Mouse (Mus musculus): ENCODE results near the gene Gm10197. TPM values are rescaled to one million over a fixed set of nuclear protein-coding genes. Genes with fewer than 3 reads are reported as not detected.
A peak's percentile ranks its signal among the peaks of the same experiment; 100 is the strongest.

The Gm10197 gene
- polyA plus RNA-seq, 1 experiment, result not detected

- Histone ChIP-seq H3K4me1 (ENCODE audit: control insufficient read depth, insufficient read depth, low read length) (no peaks in the 10 kb centered on the region; the same call in 1 of the 2 replicates), H3K4me3 (ENCODE audit: insufficient read depth, low read length) (no peak overlapping the region), H3K27ac (ENCODE audit: insufficient read depth, low read length) (no peak overlapping the region)
- TF ChIP-seq CTCF (IDR thresholded peaks at IDR 0.05; ENCODE audit: extremely low read depth, insufficient read depth, low read length) (no peak), POLR2A (IDR thresholded peaks at IDR 0.05; ENCODE audit: extremely low read depth, insufficient read depth, low read length) (no peak)
Measured at GRCm38 (mm10) chr19:53343174-53343881, 28.2 kb downstream of the Gm10197 start.

- no peak for TF ChIP-seq POLR2A (IDR thresholded peaks at IDR 0.05; ENCODE audit: extremely low read depth, insufficient read depth, low read length)
- TF ChIP-seq CTCF (IDR thresholded peaks at IDR 0.05; ENCODE audit: extremely low read depth, insufficient read depth, low read length), result no peak
- Histone ChIP-seq H3K27ac (ENCODE audit: insufficient read depth, low read length) (no peak overlapping the region), H3K4me3 (ENCODE audit: insufficient read depth, low read length) (no peak overlapping the region), H3K4me1 (ENCODE audit: control insufficient read depth, insufficient read depth, low read length) (no peaks in the 10 kb centered on the region)
Measured at GRCm38 (mm10) chr19:53340423-53340822, 31.1 kb downstream of the Gm10197 start.

GRCm38 (mm10) chr19:53335241-53335640 is 36.3 kb downstream of the Gm10197 start:
- peaks cover 2% of the 10 kb centered on the region; the same call in 1 of the 2 replicates for H3K4me1 ChIP-seq (ENCODE audit: control insufficient read depth, insufficient read depth, low read length)
- no peak overlapping the region for H3K27ac ChIP-seq (ENCODE audit: insufficient read depth, low read length)
- TF ChIP-seq CTCF (IDR thresholded peaks at IDR 0.05; ENCODE audit: extremely low read depth, insufficient read depth, low read length) (no peak), POLR2A (IDR thresholded peaks at IDR 0.05; ENCODE audit: extremely low read depth, insufficient read depth, low read length) (no peak)
- H3K4me3 ChIP-seq (ENCODE audit: insufficient read depth, low read length), result no peak overlapping the region

GRCm38 (mm10) chr19:53333730-53334129 is 37.8 kb downstream of the Gm10197 start:
- no peak overlapping the region for H3K27ac ChIP-seq (ENCODE audit: insufficient read depth, low read length)
- no peak for TF ChIP-seq POLR2A (IDR thresholded peaks at IDR 0.05; ENCODE audit: extremely low read depth, insufficient read depth, low read length)
- no peak for TF ChIP-seq CTCF (IDR thresholded peaks at IDR 0.05; ENCODE audit: extremely low read depth, insufficient read depth, low read length)
- peaks cover 2% of the 10 kb centered on the region; the same call in 1 of the 2 replicates for H3K4me1 ChIP-seq (ENCODE audit: control insufficient read depth, insufficient read depth, low read length)
- no peak overlapping the region for H3K4me3 ChIP-seq (ENCODE audit: insufficient read depth, low read length)

GRCm38 (mm10) chr19:53331882-53332500 is 39.6 kb downstream of the Gm10197 start:
- no peak for TF ChIP-seq CTCF (IDR thresholded peaks at IDR 0.05; ENCODE audit: extremely low read depth, insufficient read depth, low read length)
- TF ChIP-seq POLR2A (IDR thresholded peaks at IDR 0.05; ENCODE audit: extremely low read depth, insufficient read depth, low read length), result no peak

GRCm38 (mm10) chr19:53329992-53330381 is 41.6 kb downstream of the Gm10197 start:
- Histone ChIP-seq H3K27ac (ENCODE audit: insufficient read depth, low read length) (peak overlapping the region; percentile 89), H3K4me3 (ENCODE audit: insufficient read depth, low read length) (peak overlapping the region; percentile 91), H3K4me1 (ENCODE audit: control insufficient read depth, insufficient read depth, low read length) (peaks cover 7% of the 10 kb centered on the region)
- TF ChIP-seq POLR2A (IDR thresholded peaks at IDR 0.05; ENCODE audit: extremely low read depth, insufficient read depth, low read length), result 0 out of 2 replicates have a peak, but pooled peaks have one; percentile 31
- no peak for TF ChIP-seq CTCF (IDR thresholded peaks at IDR 0.05; ENCODE audit: extremely low read depth, insufficient read depth, low read length)

More at GRCm38 (mm10) chr19:53331882-53332500, 39.6 kb downstream of the Gm10197 start:
- Histone ChIP-seq H3K27ac (ENCODE audit: insufficient read depth, low read length) (no peak overlapping the region), H3K4me1 (ENCODE audit: control insufficient read depth, insufficient read depth, low read length) (peaks cover 2% of the 10 kb centered on the region; the same call in 1 of the 2 replicates), H3K4me3 (ENCODE audit: insufficient read depth, low read length) (no peak overlapping the region)

- TF ChIP-seq POLR2A (IDR thresholded peaks at IDR 0.05; ENCODE audit: extremely low read depth, insufficient read depth, low read length) (no peak), CTCF (IDR thresholded peaks at IDR 0.05; ENCODE audit: extremely low read depth, insufficient read depth, low read length) (0 out of 2 replicates have a peak, but pooled peaks have one; percentile 17)
Measured at GRCm38 (mm10) chr19:53329221-53329991, 42.2 kb downstream of the Gm10197 start.

GRCm38 (mm10) chr19:53328116-53328515 is 43.5 kb downstream of the Gm10197 start:
- Histone ChIP-seq H3K27ac (ENCODE audit: insufficient read depth, low read length) (no peak overlapping the region), H3K4me1 (ENCODE audit: control insufficient read depth, insufficient read depth, low read length) (peaks cover 8% of the 10 kb centered on the region), H3K4me3 (ENCODE audit: insufficient read depth, low read length) (no peak overlapping the region)
- no peak for TF ChIP-seq POLR2A (IDR thresholded peaks at IDR 0.05; ENCODE audit: extremely low read depth, insufficient read depth, low read length)
- no peak for TF ChIP-seq CTCF (IDR thresholded peaks at IDR 0.05; ENCODE audit: extremely low read depth, insufficient read depth, low read length)

More at GRCm38 (mm10) chr19:53329221-53329991, 42.2 kb downstream of the Gm10197 start:
- Histone ChIP-seq H3K4me1 (ENCODE audit: control insufficient read depth, insufficient read depth, low read length) (peaks cover 8% of the 10 kb centered on the region), H3K27ac (ENCODE audit: insufficient read depth, low read length) (peak overlapping the region; percentile 89), H3K4me3 (ENCODE audit: insufficient read depth, low read length) (peak overlapping the region; percentile 91)

GRCm38 (mm10) chr19:53325578-53326295 is 45.8 kb downstream of the Gm10197 start:
- peak overlapping the region; percentile 64 for H3K27ac ChIP-seq (ENCODE audit: insufficient read depth, low read length)
- peaks cover 8% of the 10 kb centered on the region for H3K4me1 ChIP-seq (ENCODE audit: control insufficient read depth, insufficient read depth, low read length)
- H3K4me3 ChIP-seq (ENCODE audit: insufficient read depth, low read length), result peak overlapping the region; percentile 64
- no peak for TF ChIP-seq CTCF (IDR thresholded peaks at IDR 0.05; ENCODE audit: extremely low read depth, insufficient read depth, low read length)
- TF ChIP-seq POLR2A (IDR thresholded peaks at IDR 0.05; ENCODE audit: extremely low read depth, insufficient read depth, low read length), result peak; percentile 85
